Comparison of ENCODE assay signal across 8 mouse cellular contexts in genomic region chr5:17766006-17766677, GRCm38 (mm10).
DNase-seq lines count a peak whose midpoint lies in the region.

No protein-coding gene starts in this region.

- DNase-seq in gastrocnemius, adult 18-20 months (ENCODE audit: low spot score) = peak; percentile 14
- DNase-seq in gastrocnemius, postnatal 14 days = no peak
- DNase-seq in 3T3-L1 (ENCODE audit: low read depth, low spot score) = peak; percentile 76
- peak; percentile 9 for DNase-seq in c-Kit-positive CD71-positive TER-119-negative erythroid progenitor cells, embryonic 14.5 days (ENCODE audit: low read depth)
- peak; percentile 7 for DNase-seq in induced T-regulatory cell, adult 2 months (ENCODE audit: low read depth)
- DNase-seq in urinary bladder, postnatal 14 days (ENCODE audit: low spot score) = no peak
- DNase-seq in spleen, adult 12 weeks (ENCODE audit: low spot score) = no peak
- DNase-seq in cerebellum, adult 11 months = no peak

- intact Hi-C loops in gastrocnemius, postnatal 14 days (cut with DNase I; ENCODE audit: low total_unique reads) = no loop called here

Comparison
In these comparisons a context has a peak if more than half of its experiments do, and no peak if none do; other contexts are left out.
1. DNase-seq: peak in gastrocnemius, adult 18-20 months (single experiment), 3T3-L1 (single experiment), c-Kit-positive CD71-positive TER-119-negative erythroid progenitor cells, embryonic 14.5 days (single experiment) and induced T-regulatory cell, adult 2 months (single experiment); none in gastrocnemius, postnatal 14 days (single experiment), urinary bladder, postnatal 14 days (single experiment), spleen, adult 12 weeks (single experiment) and cerebellum, adult 11 months (single experiment).